Mouse (Mus musculus) hindbrain, embryonic 14.5 days (tissue): ENCODE measurements around the gene Msantd2. TPM values are rescaled to one million over a fixed set of nuclear protein-coding genes. Genes with fewer than 3 reads are reported as not detected.

Source experiments
- ATAC-seq: fragments of 200-750 bp; cut with Nextera tagmentation; 2 replicates; pipeline ENCODE4 v1.8.0; 2017; ENCODE audit warnings: moderate number of reproducible peaks, mild to moderate bottlenecking, moderate TSS enrichment, moderate library complexity; ENCODE audit not compliant: low FRiP score
- DNase-seq: peaks from one replicate; pipeline ENCODE4 v3.0.0-alpha.2; 2015; ENCODE audit warnings: low spot score
- H3K27ac ChIP-seq: fragments of 300-500 bp; sonication (generic); 2 replicates; pipeline ENCODE4 v1.5.1; 2014; ENCODE audit warnings: mild to moderate bottlenecking, moderate library complexity
- H3K27me3 ChIP-seq: fragments of 300-500 bp; sonication (generic); 2 replicates; pipeline ENCODE4 v1.6.1; 2014; ENCODE audit warnings: mild to moderate bottlenecking, low read length, mixed read lengths; ENCODE audit not compliant: control insufficient read depth, insufficient read depth
- H3K36me3 ChIP-seq: fragments of 300-500 bp; sonication (generic); replicated peaks from 2 replicates; pipeline ENCODE4 v1.6.1; 2014; ENCODE audit not compliant: control insufficient read depth, insufficient read depth
- H3K4me1 ChIP-seq: fragments of 300-500 bp; sonication (generic); replicated peaks from 2 replicates; pipeline ENCODE4 v1.6.1; 2014; ENCODE audit warnings: antibody characterized with exemption, low read length, mixed read lengths; ENCODE audit not compliant: control insufficient read depth, insufficient read depth
- H3K4me2 ChIP-seq: fragments of 300-500 bp; sonication (generic); replicated peaks from 2 replicates; pipeline ENCODE4 v1.6.1; 2014; ENCODE audit warnings: mild to moderate bottlenecking, moderate library complexity
- H3K4me3 ChIP-seq: fragments of 300-500 bp; sonication (generic); replicated peaks from 2 replicates; pipeline ENCODE4 v1.5.1; 2014; ENCODE audit warnings: mild to moderate bottlenecking, low read length
- H3K9ac ChIP-seq: fragments of 300-500 bp; sonication (generic); 2 replicates; pipeline ENCODE4 v1.6.1; 2014
- H3K9me3 ChIP-seq: fragments of 300-500 bp; sonication (generic); 2 replicates; pipeline ENCODE4 v1.6.1; 2016; ENCODE audit warnings: low read length; ENCODE audit not compliant: control insufficient read depth
- WGBS: fragments of 180-500 bp; shearing (Covaris S2); extraction: QIAGEN DNeasy Blood & Tissue Kit; methylation state at CpG from one replicate; pipeline ENCODE4 v1.1.7; 2014; 5-methylcytosine and 5-hydroxymethylcytosine counted together
- polyA plus RNA-seq: library from polyadenylated mRNA; unstranded; fragments of >200 nt; fragmentation: Nextera tagmentation; extraction: Ambion mirVana; gene quantifications from 2 replicates; pipeline ENCODE4 v1.2.1, GENCODE M21; 2014

The Msantd2 gene
- polyA plus RNA-seq, 1 experiment from 2014 or later, result 29.9 TPM

DNA sequence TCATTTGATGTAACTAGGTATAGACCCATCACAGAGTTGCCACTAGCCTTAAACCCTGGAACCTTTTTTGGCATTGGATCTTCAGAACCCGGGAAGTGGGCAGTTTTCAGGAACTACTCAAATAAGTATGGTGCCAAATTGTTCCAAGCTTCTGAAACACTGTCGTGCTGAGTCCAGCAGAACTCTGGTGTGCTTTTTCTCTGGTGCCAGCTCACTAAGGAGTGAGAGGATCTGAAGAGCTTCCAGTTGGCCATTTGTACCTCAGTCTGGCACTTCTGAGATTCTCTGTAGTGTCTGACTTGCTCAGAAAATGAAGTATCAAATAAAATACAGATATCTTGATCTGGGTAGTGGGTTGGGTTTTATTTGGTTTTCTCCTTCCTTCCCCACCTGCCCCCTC lies 30.9 kb downstream of the Msantd2 start:
- Histone ChIP-seq H3K36me3 (peaks cover 49% of the 10 kb centered on the region), H3K4me1 (no peaks in the 10 kb centered on the region), H3K27me3 (no peaks in the 10 kb centered on the region), H3K4me2 (no peak overlapping the region), H3K4me3 (no peak overlapping the region), H3K27ac (no peak overlapping the region), H3K9me3 (no peaks in the 10 kb centered on the region), H3K9ac (no peak overlapping the region)
- DNase-seq, result no peak
- 97% methylated on average over 2 of the region's 2 CpGs for WGBS
- ATAC-seq, result no peak

- H3K27ac ChIP-seq, result no peak overlapping the region
- 90% methylated on average over 2 of the region's 2 CpGs for WGBS
- ATAC-seq, result no peak
- peaks cover 10% of the 10 kb centered on the region for H3K4me1 ChIP-seq
- H3K4me3 ChIP-seq, result no peak overlapping the region
- peaks cover 48% of the 10 kb centered on the region for H3K27me3 ChIP-seq
- H3K4me2 ChIP-seq, result no peak overlapping the region
- no peaks in the 10 kb centered on the region for H3K9me3 ChIP-seq
- no peak overlapping the region for H3K9ac ChIP-seq
- DNase-seq, result no peak
- peaks cover 37% of the 10 kb centered on the region for H3K36me3 ChIP-seq
Measured at GRCm38 (mm10) chr9:37525461-37525860, 36.3 kb downstream of the Msantd2 start.

DNA sequence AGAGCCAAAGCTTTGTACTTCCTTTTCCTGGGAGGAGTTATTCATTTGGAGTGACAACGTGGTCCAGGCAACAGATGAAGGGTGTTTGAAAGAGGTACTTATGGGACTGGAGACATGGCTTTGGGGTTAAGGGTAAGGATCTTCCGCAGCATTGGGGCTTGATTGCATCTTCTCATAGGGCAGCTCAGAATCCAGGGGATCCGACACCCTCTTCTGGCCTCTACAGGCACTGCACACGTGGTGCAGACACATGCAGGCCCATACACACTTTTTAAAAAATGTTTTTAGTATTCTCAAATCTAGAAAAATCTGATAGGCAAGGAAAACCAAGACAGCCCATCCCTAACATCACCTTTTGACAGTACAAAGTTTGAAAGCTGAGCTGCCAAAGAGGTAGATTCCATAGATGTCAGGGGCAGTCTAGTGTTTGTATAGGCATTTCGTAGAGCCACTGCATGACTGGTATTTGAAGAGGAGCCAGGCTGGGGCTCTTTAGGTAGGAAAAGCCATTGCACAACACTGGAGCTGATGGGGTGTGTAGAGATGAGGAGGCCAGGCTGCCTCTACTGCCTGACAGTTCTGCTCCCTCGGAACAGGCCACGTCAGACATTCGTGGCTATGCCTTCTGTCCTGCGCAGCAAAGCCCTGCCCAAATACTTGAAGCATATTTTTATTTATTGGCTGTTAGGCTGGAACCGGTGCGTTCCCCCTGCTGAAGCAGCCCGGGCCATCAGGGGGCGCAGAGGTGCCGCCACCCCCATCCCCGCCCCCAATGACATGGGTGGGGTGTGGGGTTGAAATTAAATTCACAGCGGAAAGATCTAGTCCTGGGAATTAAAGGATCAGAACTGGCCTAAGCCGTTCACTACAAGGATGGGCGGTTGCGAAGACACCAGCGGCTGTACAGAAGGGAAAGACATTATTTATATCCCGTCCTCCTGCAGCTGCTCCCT lies 37.6 kb downstream of the Msantd2 start:
- no peak overlapping the region for H3K4me2 ChIP-seq
- no peak for ATAC-seq
- no peak overlapping the region for H3K9ac ChIP-seq
- no peaks in the 10 kb centered on the region for H3K9me3 ChIP-seq
- no peak for DNase-seq
- H3K27me3 ChIP-seq, result peaks cover 59% of the 10 kb centered on the region
- H3K36me3 ChIP-seq, result peaks cover 29% of the 10 kb centered on the region
- H3K4me1 ChIP-seq, result peaks cover 19% of the 10 kb centered on the region
- WGBS, result 24% methylated on average over 21 of the region's 21 CpGs
- no peak overlapping the region for H3K27ac ChIP-seq
- H3K4me3 ChIP-seq, result no peak overlapping the region

- peaks cover 64% of the 10 kb centered on the region for H3K27me3 ChIP-seq
- peaks cover 23% of the 10 kb centered on the region for H3K36me3 ChIP-seq
- H3K4me2 ChIP-seq, result peak within 1 kb of the TSS; percentile 52
- peaks cover 19% of the 10 kb centered on the region for H3K4me1 ChIP-seq
- peak within 1 kb of the TSS; percentile 21; the same call in 1 of the 2 replicates for H3K9ac ChIP-seq
- DNase-seq (no peak), ATAC-seq (no peak)
- 5% methylated on average over 41 of the region's 41 CpGs for WGBS
- no peaks in the 10 kb centered on the region for H3K9me3 ChIP-seq
- H3K27ac ChIP-seq, result peak within 1 kb of the TSS; percentile 33; the same call in 1 of the 2 replicates
- H3K4me3 ChIP-seq, result peak within 1 kb of the TSS; percentile 13
Measured at GRCm38 (mm10) chr9:37527396-37528224, 38.5 kb downstream of the Msantd2 start, which contains the start of gene Esam. TSS of gene Esam (plus strand) at chr9:37528078.

GRCm38 (mm10) chr9:37528225-37528970 lies 39.3 kb downstream of the Msantd2 start:
- Histone ChIP-seq H3K9me3 (no peaks in the 10 kb centered on the region), H3K4me2 (peak overlapping the region; percentile 52; the same call in 1 of the 2 replicates), H3K27me3 (peaks cover 64% of the 10 kb centered on the region), H3K36me3 (peaks cover 15% of the 10 kb centered on the region), H3K9ac (peak overlapping the region; percentile 21; the same call in 1 of the 2 replicates), H3K4me3 (peak overlapping the region; percentile 13), H3K4me1 (peaks cover 19% of the 10 kb centered on the region), H3K27ac (peak overlapping the region; percentile 33; the same call in 1 of the 2 replicates)
- WGBS, result 15% methylated on average over 9 of the region's 9 CpGs
- DNase-seq (no peak), ATAC-seq (no peak)

DNA sequence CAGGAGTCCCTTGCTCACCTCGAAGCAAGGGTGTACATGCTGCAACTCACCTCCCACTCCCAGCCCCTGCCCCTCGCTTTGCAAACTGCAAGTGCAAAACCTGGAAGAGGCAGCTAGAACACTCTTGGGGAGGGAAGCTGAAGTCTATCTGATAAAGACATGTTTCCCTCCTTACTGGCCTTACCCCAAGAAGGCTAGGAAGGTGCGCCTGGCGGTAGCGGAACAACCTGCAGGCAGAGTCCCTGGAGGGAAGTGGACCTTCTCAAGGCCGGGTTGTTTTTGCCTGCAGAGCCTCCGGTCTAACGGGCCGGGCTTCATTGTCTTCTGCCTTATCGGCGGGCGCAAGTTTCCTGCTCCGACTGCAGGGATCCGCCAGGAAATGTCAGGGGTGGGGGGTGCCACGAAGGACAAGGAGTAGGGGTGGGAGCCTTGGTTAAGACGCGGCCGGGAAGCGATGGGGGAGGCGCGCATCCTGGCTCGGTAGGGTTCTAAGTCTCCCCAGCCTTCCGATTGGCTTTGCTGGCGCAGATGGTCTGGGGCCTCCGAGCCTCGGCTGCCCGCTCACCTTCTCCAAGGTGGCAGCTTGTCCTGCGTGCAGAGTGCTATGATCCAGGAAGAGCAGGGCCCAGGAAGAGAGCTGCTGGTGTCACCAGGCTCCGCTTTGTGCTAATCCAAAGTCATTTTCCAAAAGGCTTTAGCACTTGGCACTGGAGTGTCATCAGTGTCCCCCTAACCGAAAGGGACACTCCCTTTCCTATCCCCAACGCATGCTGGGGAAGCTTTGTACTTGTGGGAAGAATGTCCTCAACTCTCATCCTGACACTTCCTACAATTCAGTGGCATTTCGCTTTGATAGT lies 41.1 kb downstream of the Msantd2 start:
- H3K9me3 ChIP-seq, result no peaks in the 10 kb centered on the region
- peaks cover 64% of the 10 kb centered on the region for H3K27me3 ChIP-seq
- under 1% methylated on average over 32 of the region's 32 CpGs for WGBS
- peak overlapping the region; percentile 28 for H3K4me3 ChIP-seq
- peak; percentile 52 for ATAC-seq
- H3K36me3 ChIP-seq, result 0 out of 2 replicates have a peak, but pooled peaks cover 4% of the 10 kb centered on the region
- peak overlapping the region; percentile 52 for H3K4me2 ChIP-seq
- H3K9ac ChIP-seq, result peak overlapping the region; percentile 55
- DNase-seq, result peak; percentile 46
- 0 out of 2 replicates have a peak overlapping the region, but pooled peaks have one; percentile 27 for H3K27ac ChIP-seq
- peaks cover 19% of the 10 kb centered on the region for H3K4me1 ChIP-seq

- ATAC-seq (peak; percentile 64), DNase-seq (peak; percentile 41)
- Histone ChIP-seq H3K4me3 (peak overlapping the region; percentile 28), H3K4me1 (peaks cover 19% of the 10 kb centered on the region), H3K9me3 (no peaks in the 10 kb centered on the region), H3K27me3 (peaks cover 58% of the 10 kb centered on the region), H3K4me2 (peak overlapping the region; percentile 52), H3K36me3 (no peaks in the 10 kb centered on the region), H3K9ac (peak overlapping the region; percentile 55; the same call in 1 of the 2 replicates), H3K27ac (no peak overlapping the region)
- 2% methylated on average over 31 of the region's 31 CpGs for WGBS
Measured at GRCm38 (mm10) chr9:37530888-37531705, 42.0 kb downstream of the Msantd2 start.
